Mouse (Mus musculus) lung, adult 18-20 months (tissue): Measurements from ENCODE around the gene Sephs1.

Experiments used
- DNase-seq, 2 experiments: peaks; one replicate each; pipeline ENCODE4 v3.0.0; 2022; ENCODE audit warnings: mixed read lengths in 2 of 2

Gene Sephs1

DNA sequence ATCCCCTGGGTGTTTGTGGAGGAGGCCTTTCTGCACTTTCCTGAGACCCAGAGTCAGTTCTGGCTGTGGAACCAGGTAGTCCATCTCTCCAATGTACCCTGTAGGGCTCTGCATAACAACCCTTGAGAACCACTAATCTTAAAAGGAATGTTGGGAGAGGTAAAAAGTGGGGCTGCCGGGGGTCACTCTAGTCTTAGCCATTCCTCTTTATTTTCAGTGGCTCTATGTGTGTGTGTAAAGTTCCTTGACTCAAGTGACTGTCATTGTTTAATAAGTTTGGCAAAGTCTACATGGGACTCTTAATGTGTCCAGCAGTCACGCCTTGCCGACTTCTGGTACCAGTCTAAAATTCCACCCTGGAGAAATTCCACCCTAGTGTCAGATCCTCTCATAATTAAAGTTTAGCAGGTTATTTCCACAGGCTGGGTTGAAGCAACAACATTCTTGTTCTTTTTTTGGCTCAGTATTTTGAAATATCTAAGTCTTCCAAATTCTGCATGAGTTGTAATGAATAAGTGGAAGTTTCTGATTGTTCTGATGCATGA is 27.5 kb downstream of the Sephs1 start:
- DNase-seq: no peak

- no peak for DNase-seq
Measured at GRCm38 (mm10) chr2:4909909-4910308, 28.5 kb downstream of the Sephs1 start.

GRCm38 (mm10) chr2:4910521-4910920 is 29.2 kb downstream of the Sephs1 start:
- DNase-seq: no peak

- no peak for DNase-seq
Measured at GRCm38 (mm10) chr2:4913949-4914348, 32.6 kb downstream of the Sephs1 start.

DNA sequence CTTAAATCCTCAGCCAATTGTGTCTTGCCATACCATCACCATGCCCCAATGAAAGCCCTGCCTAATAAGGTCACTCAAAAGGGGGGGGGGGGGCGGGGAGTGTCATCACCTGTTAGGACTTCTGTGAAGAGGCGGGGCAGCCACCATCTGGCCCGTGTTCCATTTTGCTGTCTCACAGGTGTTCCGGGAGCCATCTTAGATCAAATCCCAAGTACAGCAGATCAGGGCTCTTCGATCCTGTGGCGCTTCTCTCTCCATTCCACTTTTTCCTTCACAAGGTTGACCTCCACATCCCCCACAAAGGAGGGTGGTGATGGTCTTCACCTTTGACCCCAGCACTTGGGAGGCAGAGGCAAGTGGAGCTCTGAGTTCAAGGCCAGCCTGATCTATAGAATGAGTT is 34.7 kb downstream of the Sephs1 start:
- no peak for DNase-seq

DNA sequence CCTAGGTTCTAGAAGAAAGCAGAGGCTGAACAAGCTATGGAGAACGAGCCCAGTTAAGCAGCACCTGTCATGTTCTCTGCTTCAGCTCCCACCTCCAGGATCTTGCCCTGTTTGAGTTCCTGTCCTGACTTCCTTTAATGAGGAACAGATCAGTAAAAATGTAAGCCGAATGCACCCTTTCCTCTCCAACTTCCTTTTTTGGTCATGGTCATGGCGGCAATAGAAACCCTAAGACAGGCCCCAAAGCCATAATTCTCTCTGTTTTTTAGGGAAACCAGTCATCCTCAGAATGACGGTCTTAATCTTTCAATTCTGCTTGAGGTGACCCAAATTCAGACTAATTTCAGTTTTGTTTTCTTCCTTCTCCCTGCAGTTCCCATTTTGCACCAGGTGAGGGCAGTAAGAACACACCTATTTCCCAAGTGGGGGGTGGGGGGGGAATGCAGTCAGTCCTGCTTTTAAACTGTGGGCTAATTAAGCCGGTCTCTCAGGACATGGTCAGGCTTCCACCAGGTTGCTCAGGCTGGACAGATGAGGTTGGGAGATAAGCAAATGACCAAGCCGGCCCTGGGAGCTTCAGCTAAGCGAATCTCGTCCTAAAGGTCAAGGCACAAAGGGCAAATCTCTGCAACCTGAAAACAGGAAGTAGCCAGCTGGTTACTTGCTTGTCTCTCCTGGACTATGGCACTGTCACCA is 36.1 kb downstream of the Sephs1 start:
- peak; percentile 40 to 43 for DNase-seq

DNA sequence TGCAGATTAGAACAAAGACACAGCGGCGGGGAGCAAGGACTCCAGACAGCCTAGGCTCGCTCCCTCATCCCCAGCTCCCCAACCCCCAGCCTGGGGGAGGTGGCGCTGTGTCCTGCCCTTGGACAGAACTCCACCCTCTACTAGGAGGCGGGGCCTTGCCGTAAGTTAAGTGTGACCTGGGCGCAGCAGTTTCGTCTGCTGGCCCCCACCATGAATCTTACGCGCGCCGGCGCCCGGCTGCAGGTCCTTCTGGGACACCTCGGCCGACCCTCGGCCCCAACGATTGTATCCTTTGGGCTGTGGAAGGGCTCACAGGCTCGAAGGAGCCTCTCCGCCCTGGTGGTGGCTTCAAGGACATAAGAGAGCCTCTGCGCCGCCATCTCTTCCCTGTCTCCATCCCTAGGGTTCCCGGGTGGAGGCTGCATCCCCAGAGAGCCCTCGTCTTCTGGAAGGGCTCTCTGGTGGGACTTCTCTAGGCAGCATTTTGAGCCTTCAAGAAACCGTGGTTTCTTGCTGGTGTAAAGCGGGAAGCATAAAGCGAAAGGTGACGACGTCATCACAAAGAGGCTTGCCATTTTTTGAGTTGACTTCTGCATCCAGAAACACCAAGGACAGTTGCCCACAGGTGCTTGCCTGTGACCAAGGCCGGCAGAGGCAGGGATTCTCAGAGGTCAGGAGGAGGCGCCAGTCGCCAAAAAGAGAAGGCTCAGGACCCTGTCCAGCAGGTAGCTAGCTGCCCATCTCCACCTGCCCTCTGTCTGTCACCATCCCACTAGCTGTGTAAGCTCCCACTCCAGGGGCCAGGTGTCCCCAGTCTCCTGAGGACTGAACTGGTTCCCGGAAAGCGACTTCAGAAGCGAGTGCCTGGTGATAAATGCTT is 37.7 kb downstream of the Sephs1 start, which contains the start of gene Phyh:
TSS of gene Phyh (plus strand) at position 160 of the 880 bp plus-strand sequence.
- peak; percentile 91 to 95 for DNase-seq

- DNase-seq: no peak
Measured at GRCm38 (mm10) chr2:4921019-4921418, 39.7 kb downstream of the Sephs1 start.

- DNase-seq: peak in 1 of 2 experiments; percentile 8
Measured at GRCm38 (mm10) chr2:4922476-4923164, 41.3 kb downstream of the Sephs1 start.

GRCm38 (mm10) chr2:4927391-4927790 is 46.0 kb downstream of the Sephs1 start:
- DNase-seq: no peak

GRCm38 (mm10) chr2:4929230-4929629 is 47.9 kb downstream of the Sephs1 start:
- DNase-seq: no peak

DNA sequence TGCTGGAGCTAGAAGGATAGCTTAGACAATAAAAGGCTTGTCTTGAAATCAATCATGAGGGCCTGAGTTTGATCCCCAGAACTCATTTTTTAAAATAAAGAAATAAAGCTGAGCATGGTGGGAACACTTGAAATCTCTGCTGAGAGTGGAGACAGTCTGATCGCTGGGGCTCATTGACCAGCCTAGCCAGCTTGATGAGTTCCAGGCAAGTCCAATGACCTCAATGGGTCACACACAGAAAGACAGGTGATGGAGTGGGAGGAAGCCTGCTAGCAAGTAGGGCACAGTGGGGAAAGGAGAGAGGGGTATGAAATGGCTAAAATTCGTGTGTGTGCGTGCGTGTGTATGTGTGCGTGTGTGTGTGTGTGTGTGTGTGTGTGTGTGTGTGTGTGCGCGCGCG is 53.2 kb downstream of the Sephs1 start:
- DNase-seq: no peak

DNA sequence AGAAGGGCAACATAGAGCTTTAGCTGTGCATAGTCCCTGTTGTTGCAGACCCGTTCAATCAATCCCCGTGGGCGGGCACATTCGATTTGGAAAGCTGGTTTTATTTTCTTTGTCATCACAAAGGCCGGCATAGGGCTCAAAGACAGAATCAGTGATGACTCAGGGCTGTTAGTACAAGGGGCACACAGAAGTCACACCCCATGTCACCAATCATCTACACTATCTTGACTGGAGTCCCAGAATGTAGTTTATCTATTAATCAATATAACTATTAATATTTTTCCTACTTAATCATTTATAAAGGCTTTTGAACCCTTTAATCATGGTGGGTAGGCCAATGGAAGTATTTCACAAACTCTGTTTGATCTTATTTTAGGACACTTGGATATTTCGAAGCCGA is 56.6 kb downstream of the Sephs1 start:
- DNase-seq: no peak

- no peak for DNase-seq
Measured at GRCm38 (mm10) chr2:4940861-4941260, 59.5 kb downstream of the Sephs1 start.

GRCm38 (mm10) chr2:4949691-4950090 is 68.3 kb downstream of the Sephs1 start:
- peak; percentile 9 to 18 for DNase-seq

GRCm38 (mm10) chr2:4950986-4951385 is 69.6 kb downstream of the Sephs1 start:
- no peak for DNase-seq

- DNase-seq: no peak
Measured at GRCm38 (mm10) chr2:4954216-4954760, 72.9 kb downstream of the Sephs1 start.

GRCm38 (mm10) chr2:4958039-4958438 is 76.7 kb downstream of the Sephs1 start:
- DNase-seq: no peak
